Mouse (Mus musculus) hindlimb bud, embryonic 11.5 days (tissue): ENCODE data around the gene Olfr620.

Experiments used
- DNase-seq: peaks from one replicate; pipeline ENCODE4 v3.0.0-alpha.2; 2012; ENCODE audit warnings: low read depth, low spot score; ENCODE audit errors: extremely low spot score

Gene Olfr620

DNA sequence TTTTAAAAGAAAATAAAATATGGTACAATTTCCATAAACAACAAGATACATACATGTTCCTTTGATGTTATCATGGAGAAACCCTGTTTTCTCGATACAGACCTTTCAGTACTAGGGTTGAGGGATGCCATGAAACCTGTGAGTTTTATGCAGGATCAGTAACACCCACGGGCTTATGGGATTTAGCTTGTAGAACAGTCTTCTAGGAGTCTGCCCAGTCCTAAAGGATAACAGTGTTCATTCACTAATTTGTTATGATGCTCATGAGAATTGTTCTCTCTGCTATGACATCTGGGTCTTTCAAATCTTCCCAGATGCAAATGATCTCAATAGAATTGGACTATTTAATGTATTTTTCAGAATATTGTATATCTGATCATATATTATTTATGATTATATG lies at the start of gene Olfr620:
Olfr620 (minus strand) TSS at position 101 of the 400 bp plus-strand sequence.
- no peak for DNase-seq

DNA sequence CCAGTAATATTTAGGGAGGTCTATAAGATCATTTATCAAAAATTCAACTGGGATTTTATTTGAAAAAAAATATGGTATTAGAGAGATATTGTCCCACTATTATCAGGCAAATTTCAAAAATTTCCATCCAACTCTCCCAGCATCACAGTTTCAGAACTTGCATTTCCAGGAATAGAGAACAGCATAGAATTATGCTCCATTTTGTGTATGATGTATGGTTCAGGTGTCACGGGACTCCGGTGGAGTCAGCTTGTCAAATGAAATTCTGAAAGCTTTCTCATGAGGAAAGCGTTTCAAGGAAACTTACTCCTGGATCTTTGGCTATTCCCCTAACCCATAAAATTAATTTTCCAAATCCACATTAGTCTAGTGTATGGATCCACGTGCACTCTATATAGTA lies 31.7 kb upstream of the Olfr620 start:
- DNase-seq = no peak

DNA sequence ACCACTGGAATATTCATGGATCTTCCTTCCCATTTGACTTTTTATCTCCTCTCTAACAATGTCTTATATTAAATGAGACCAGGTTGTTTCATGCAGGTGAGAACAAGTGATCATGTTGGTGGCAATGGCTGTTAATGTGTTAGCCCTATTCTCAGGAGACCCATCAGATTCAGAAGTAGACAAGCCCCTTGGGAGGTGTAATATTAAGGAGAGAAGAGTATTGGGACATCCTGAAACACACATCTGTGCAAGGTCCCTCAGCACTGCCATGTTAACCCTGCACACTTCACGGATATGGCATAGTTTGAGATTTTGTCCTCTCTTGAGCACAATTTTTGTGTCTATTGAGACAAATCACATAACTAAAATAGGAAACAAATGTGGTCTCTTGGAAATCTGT lies 30.3 kb upstream of the Olfr620 start, which contains the start of gene Olfr622:
Olfr622 (minus strand) TSS at position 101 of the 400 bp plus-strand sequence.
- no peak for DNase-seq

DNA sequence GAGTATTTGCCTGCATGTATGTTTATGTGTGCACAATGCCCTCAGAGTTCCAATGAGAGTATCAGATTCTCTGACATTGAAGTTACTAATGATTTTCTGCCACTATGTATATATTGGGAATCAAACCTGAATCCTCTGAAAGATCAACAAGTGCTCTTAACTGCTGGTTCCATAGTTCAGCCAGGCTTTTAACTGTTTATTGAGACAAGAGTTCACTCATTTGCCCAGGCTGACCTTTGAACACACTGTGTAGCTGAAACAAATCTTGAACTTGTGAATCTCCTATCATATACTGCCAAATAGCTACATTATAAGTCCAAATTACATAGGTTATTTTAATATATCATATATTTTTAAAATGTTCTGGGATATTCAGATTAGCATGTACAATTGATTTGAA lies 24.5 kb upstream of the Olfr620 start:
- no peak for DNase-seq

DNA sequence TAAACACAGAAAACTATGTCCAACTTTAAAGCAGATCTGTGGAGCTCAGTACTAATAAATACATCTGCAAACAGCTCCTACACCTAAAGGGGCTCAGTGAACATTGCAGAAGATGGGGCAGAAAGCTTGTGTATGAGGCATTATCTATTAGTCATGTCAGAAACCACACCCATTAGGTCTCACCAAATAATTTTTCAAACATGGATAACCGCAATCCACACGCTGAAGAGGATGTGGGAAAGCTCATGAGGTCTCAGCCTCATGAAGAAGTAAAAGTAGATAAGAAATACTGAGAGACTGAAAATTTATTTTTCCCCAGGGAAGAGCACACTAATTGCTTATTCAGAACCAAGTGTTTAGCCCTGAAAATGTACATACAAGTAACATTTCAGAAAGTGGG lies 4.9 kb downstream of the Olfr620 start:
- DNase-seq = no peak

DNA sequence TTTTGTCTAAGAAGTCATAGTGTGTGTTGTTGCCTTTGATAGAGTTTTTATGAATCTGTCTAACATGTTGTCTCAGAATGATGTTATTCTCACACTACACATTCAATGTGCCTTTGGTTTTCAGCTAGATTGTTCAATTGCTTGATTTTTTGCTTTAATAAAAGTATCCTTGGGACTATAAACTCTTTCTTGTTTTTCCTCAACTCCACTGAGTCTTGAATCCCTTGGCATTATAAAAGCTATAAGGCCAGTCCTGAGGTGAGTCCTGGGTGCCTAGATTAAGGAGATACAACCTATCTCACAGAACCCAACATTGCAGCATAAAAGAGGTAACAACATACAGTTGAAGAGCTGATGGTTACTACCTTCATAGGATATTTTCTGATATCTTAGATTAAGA lies 12.1 kb downstream of the Olfr620 start, which contains the start of gene Olfr619:
Olfr619 (plus strand) TSS at position 301 of the 400 bp plus-strand sequence.
- no peak for DNase-seq

DNA sequence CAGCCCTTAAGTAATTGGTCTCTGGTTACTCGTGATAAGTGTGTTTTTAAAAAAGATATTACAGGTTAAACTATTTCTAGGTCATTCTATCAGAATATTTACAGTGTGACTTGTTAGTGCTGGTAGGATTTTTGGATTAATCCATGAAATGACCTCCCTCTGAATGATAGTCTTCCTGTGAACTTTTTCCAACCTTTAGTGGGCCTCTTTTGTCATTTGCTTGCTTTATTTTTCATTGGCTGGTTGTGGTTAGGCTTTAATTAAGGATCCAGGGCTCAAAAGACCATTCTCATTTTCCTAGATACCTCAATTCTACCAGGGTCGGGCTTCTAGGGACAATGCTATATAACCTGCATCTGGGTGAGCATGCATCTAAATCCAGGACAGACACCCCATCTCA lies 22.5 kb downstream of the Olfr620 start, which contains the start of gene Olfr618:
Olfr618 (plus strand) TSS at position 301 of the 400 bp plus-strand sequence.
- DNase-seq = no peak

DNA sequence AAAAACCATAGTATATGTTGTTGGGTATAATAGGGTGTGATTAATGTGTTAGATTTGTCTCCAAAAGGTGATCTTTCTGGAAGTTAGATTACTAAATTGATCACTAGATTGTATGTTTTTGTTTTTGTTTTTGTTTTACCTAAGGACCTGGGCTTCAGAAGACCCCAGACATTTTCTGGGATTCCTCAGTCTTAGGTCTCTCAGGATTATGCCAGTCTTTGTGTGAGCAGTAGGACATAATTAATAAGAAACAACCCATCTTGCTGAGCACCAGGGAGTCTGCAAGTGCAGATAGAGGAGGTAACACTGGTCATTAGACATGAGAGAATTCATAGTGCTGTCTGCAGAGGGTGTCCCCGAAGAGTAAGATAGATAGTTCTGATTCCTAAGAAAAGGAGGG lies 39.6 kb downstream of the Olfr620 start, which contains the start of gene Olfr617:
Olfr617 (plus strand) TSS at position 301 of the 400 bp plus-strand sequence.
- no peak for DNase-seq

DNA sequence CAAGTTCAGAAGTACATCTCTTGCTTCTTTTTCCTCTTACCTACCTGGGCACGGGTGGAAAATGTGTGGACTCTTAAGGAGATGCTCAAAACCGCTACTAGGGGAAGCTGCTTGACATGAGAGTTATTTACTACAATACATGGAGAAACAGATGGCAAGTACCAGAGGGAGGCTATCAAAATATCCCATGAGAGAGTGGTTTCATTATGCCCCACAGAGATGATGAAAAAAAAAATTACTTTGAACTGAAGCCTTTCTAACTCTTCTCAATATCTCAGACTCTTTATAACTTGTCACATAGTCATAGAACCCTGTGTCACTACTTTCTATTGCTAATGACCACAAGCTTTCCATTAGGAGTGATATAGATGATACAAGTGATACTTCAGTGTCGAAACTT lies 43.3 kb downstream of the Olfr620 start, which contains the start of gene Olfr616:
Olfr616 (minus strand) TSS at position 101 of the 400 bp plus-strand sequence.
- no peak for DNase-seq

DNA sequence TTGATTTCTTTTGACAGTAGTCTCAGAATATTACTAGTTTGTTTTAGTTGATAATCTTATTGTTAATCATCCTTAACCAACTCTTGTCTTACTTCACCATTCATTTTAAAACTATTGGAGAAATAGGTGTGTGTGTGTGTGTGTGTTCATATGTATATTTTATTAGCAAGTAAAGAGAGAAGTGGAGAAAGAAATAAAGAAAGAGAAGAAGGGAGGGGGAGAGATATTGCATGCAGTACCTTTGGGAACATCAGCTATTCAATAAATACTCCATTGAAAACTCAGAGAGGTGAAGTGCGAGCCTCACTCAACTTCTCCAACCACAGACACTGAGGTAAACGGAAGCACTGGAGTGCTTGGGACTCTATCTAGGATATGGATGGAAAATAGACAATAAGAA lies 56.6 kb downstream of the Olfr620 start, which contains the start of gene Olfr615:
Olfr615 (plus strand) TSS at position 301 of the 400 bp plus-strand sequence.
- DNase-seq = no peak
